Mouse (Mus musculus) liver, embryonic 16.5 days (tissue): ENCODE measurements around the gene Myo10. TPM values are rescaled to one million over a fixed set of nuclear protein-coding genes. Genes with fewer than 3 reads are reported as not detected.
A peak's percentile ranks its signal among the peaks of the same experiment; 100 is the strongest.
"Not testable (repeated sequence)": the region's sequence is repeated elsewhere in the genome, so short reads cannot be mapped to it uniquely, and the experiment has no call there.

Experiments
- ATAC-seq: fragments of 200-750 bp; cut with Nextera tagmentation; 2 replicates; pipeline ENCODE4 v1.8.0; 2017; ENCODE audit warnings: low read depth, mild to moderate bottlenecking, moderate number of reproducible peaks, moderate library complexity
- H3K27ac ChIP-seq: fragments of 300-500 bp; sonication (generic); 2 replicates; pipeline ENCODE4 v1.5.1; 2014; ENCODE audit warnings: mild to moderate bottlenecking, low read length
- H3K27me3 ChIP-seq: fragments of 300-500 bp; sonication (generic); 2 replicates; pipeline ENCODE4 v1.6.1; 2014; ENCODE audit warnings: low read depth, low read length, mixed read lengths; ENCODE audit not compliant: control insufficient read depth, insufficient read depth
- H3K36me3 ChIP-seq: fragments of 300-500 bp; sonication (generic); 2 replicates; pipeline ENCODE4 v1.6.1; 2014; ENCODE audit warnings: mild to moderate bottlenecking; ENCODE audit not compliant: control insufficient read depth, insufficient read depth
- H3K4me1 ChIP-seq: fragments of 300-500 bp; sonication (generic); 2 replicates; pipeline ENCODE4 v1.6.1; 2014; ENCODE audit warnings: low read depth, low read length, mixed read lengths; ENCODE audit not compliant: control insufficient read depth
- H3K4me2 ChIP-seq: fragments of 300-500 bp; sonication (generic); 2 replicates; pipeline ENCODE4 v1.6.1; 2014; ENCODE audit warnings: low read depth, low read length, mixed read lengths
- H3K4me3 ChIP-seq: fragments of 300-500 bp; sonication (generic); 2 replicates; pipeline ENCODE4 v1.5.1; 2014; ENCODE audit warnings: low read depth, mild to moderate bottlenecking, low read length
- H3K9ac ChIP-seq: fragments of 300-500 bp; sonication (generic); 2 replicates; pipeline ENCODE4 v1.6.1; 2014; ENCODE audit warnings: low read depth, low read length
- H3K9me3 ChIP-seq: fragments of 300-500 bp; sonication (generic); replicated peaks from 2 replicates; pipeline ENCODE4 v1.6.1; 2016; ENCODE audit warnings: low read length; ENCODE audit not compliant: control insufficient read depth
- WGBS: fragments of 180-500 bp; shearing (Covaris S2); extraction: QIAGEN DNeasy Blood & Tissue Kit; methylation state at CpG from one replicate; pipeline ENCODE4 v1.1.7; 2014; ENCODE audit not compliant: insufficient replicate concordance; 5-methylcytosine and 5-hydroxymethylcytosine counted together
- polyA plus RNA-seq: library from polyadenylated mRNA; unstranded; fragments of >200 nt; fragmentation: Nextera tagmentation; extraction: Ambion mirVana; gene quantifications from 2 replicates; pipeline ENCODE4 v1.2.1, GENCODE M21; 2015

Gene Myo10
- polyA plus RNA-seq, 1 experiment from 2014 or later = 4.5 TPM

- ATAC-seq = no peak
- Histone ChIP-seq H3K4me2 (no peak overlapping the region), H3K4me3 (no peak overlapping the region), H3K27ac (peak overlapping the region; percentile 59), H3K36me3 (no peaks in the 10 kb centered on the region), H3K9me3 (no peaks in the 10 kb centered on the region), H3K27me3 (no peaks in the 10 kb centered on the region), H3K4me1 (peaks cover 3% of the 10 kb centered on the region; the same call in 1 of the 2 replicates), H3K9ac (no peak overlapping the region)
- 60% methylated on average over 11 of the region's 11 CpGs for WGBS
These were observed 93.7 kb downstream of the Myo10 start for GRCm38 (mm10) chr15:25715996-25716395.

DNA sequence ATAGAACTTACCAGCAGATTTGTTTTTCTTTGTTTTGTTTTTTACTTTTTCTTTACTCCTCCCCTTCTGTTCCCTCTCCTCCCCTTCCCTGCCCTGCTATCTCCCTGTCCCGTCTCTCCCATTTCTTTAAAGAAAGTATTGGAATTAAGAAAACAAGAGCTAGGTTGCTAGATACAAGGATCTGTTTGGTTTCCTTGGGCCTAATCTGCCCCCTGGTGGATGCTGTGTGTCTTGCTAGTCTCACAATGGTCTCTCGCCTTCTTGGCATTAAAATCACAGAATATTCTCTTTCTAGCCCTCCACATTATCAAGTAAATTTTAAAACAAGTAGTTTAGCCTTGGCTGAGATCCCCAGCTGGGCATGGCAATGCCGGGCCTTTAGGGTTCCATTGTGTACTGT, 94.7 kb downstream of the Myo10 start:
- Histone ChIP-seq H3K9me3 (no peaks in the 10 kb centered on the region), H3K9ac (no peak overlapping the region), H3K27ac (no peak overlapping the region), H3K36me3 (no peaks in the 10 kb centered on the region), H3K4me2 (no peak overlapping the region), H3K4me1 (peaks cover 3% of the 10 kb centered on the region; the same call in 1 of the 2 replicates), H3K4me3 (no peak overlapping the region), H3K27me3 (no peaks in the 10 kb centered on the region)
- no peak for ATAC-seq
- 29% methylated on average over 3 of the region's 3 CpGs for WGBS

- ATAC-seq, H3K9me3 ChIP-seq: not testable (repeated sequence)
These were observed 95.8 kb downstream of the Myo10 start for GRCm38 (mm10) chr15:25718104-25718503.

DNA sequence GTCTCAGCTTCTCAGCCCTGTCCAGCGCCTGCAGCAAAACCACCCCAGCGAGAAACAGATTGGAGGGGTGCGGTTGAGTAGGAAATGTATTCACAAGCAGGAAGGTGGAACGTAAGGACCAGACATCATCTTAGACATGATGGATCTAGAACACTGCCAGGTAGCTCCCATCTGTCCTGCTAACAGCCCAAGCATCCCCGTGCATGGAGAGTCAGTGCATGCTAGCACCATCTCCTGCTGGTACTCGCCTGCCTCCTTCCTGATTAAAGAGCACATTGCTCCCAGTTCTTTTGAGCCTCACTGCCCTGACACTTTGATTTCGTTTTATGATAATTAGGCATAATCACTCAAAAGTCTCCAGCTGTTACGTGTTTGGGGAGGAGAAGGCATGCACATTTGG, 96.9 kb downstream of the Myo10 start:
- no peak overlapping the region for H3K9ac ChIP-seq
- no peaks in the 10 kb centered on the region for H3K36me3 ChIP-seq
- no peak for ATAC-seq
- H3K9me3 ChIP-seq = no peaks in the 10 kb centered on the region
- no peak overlapping the region for H3K27ac ChIP-seq
- no peak overlapping the region for H3K4me2 ChIP-seq
- H3K4me1 ChIP-seq = peaks cover 3% of the 10 kb centered on the region; the same call in 1 of the 2 replicates
- H3K27me3 ChIP-seq = no peaks in the 10 kb centered on the region
- 75% methylated on average over 8 of the region's 8 CpGs for WGBS
- H3K4me3 ChIP-seq = no peak overlapping the region

More at GRCm38 (mm10) chr15:25718104-25718503, 95.8 kb downstream of the Myo10 start:
- WGBS = 73% methylated on average over 1 of the region's 4 CpGs
- not testable (repeated sequence) for H3K27ac ChIP-seq, H3K4me1 ChIP-seq, H3K36me3 ChIP-seq, H3K4me3 ChIP-seq, H3K27me3 ChIP-seq, H3K9ac ChIP-seq, H3K4me2 ChIP-seq

- H3K4me1 ChIP-seq = peaks cover 3% of the 10 kb centered on the region; the same call in 1 of the 2 replicates
- H3K9me3 ChIP-seq = no peaks in the 10 kb centered on the region
- H3K4me2 ChIP-seq = no peak overlapping the region
- H3K27me3 ChIP-seq = no peaks in the 10 kb centered on the region
- no peak overlapping the region for H3K27ac ChIP-seq
- H3K9ac ChIP-seq = no peak overlapping the region
- H3K4me3 ChIP-seq = no peak overlapping the region
- WGBS = 66% methylated on average over 6 of the region's 6 CpGs
- no peak for ATAC-seq
- H3K36me3 ChIP-seq = no peaks in the 10 kb centered on the region
These were observed 97.9 kb downstream of the Myo10 start for GRCm38 (mm10) chr15:25720263-25720662.

DNA sequence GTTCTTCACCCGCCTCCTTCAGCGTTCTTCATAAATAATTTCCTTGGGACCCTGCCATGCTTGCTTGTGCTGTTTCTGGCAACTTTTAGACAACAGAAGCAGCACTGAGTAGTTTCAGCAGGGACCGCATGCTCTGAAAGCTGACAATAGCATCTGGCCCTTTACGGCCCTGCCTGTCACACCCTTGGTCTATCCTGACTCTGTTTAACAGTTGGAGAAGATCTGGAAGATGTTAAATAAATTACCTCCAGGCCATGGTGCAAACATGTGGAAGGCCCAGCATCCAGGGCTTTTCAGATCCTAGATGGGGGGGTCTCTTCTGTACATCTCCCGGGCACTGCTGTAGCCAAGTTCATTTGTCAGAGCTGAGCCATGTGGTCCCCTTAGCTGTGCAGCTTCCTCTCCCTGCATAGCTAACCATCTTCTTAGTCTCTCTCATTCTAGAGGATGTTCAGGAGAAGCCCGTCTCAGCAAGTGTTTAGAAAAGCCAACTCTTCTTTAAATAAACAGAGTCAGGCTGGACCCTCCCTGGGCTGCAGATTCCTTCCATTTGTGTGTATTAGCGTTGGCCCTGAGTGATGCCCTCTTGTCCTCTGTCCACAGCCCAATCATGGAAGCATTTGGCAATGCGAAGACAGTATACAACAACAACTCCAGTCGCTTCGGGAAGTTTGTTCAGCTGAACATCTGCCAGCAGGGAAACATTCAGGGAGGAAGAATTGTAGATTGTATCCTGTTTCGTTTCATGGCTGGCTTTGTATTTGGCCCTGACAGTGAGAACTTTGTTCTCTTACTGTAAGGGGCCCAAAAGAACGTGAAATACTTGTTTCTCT, 101.2 kb downstream of the Myo10 start:
- no peaks in the 10 kb centered on the region for H3K27me3 ChIP-seq
- no peak overlapping the region for H3K9ac ChIP-seq
- H3K4me3 ChIP-seq = no peak overlapping the region
- no peak overlapping the region for H3K4me2 ChIP-seq
- WGBS = 68% methylated on average over 12 of the region's 12 CpGs
- H3K27ac ChIP-seq = no peak overlapping the region
- no peaks in the 10 kb centered on the region for H3K36me3 ChIP-seq
- H3K4me1 ChIP-seq = no peaks in the 10 kb centered on the region
- no peak; the same call in 1 of the 2 replicates for ATAC-seq
- no peaks in the 10 kb centered on the region for H3K9me3 ChIP-seq

- Histone ChIP-seq H3K9ac (no peak overlapping the region), H3K36me3 (no peaks in the 10 kb centered on the region), H3K27me3 (no peaks in the 10 kb centered on the region), H3K9me3 (no peaks in the 10 kb centered on the region), H3K4me1 (no peaks in the 10 kb centered on the region), H3K4me3 (no peak overlapping the region), H3K27ac (no peak overlapping the region), H3K4me2 (no peak overlapping the region)
- WGBS = 69% methylated on average over 6 of the region's 6 CpGs
- ATAC-seq = no peak
These were observed 102.2 kb downstream of the Myo10 start for GRCm38 (mm10) chr15:25724549-25724948.

- no peak for ATAC-seq
- Histone ChIP-seq H3K4me1 (no peaks in the 10 kb centered on the region), H3K9ac (no peak overlapping the region), H3K4me3 (no peak overlapping the region), H3K9me3 (no peaks in the 10 kb centered on the region), H3K36me3 (no peaks in the 10 kb centered on the region), H3K4me2 (no peak overlapping the region), H3K27ac (no peak overlapping the region), H3K27me3 (no peaks in the 10 kb centered on the region)
- WGBS = 56% methylated on average over 5 of the region's 5 CpGs
These were observed 104.5 kb downstream of the Myo10 start for GRCm38 (mm10) chr15:25726814-25727213.

- no peak overlapping the region for H3K4me3 ChIP-seq
- ATAC-seq = no peak
- H3K9me3 ChIP-seq = no peaks in the 10 kb centered on the region
- H3K4me2 ChIP-seq = no peak overlapping the region
- H3K36me3 ChIP-seq = no peaks in the 10 kb centered on the region
- no peak overlapping the region for H3K9ac ChIP-seq
- 65% methylated on average over 4 of the region's 4 CpGs for WGBS
- no peak overlapping the region for H3K27ac ChIP-seq
- no peaks in the 10 kb centered on the region for H3K27me3 ChIP-seq
- H3K4me1 ChIP-seq = no peaks in the 10 kb centered on the region
These were observed 106.2 kb downstream of the Myo10 start for GRCm38 (mm10) chr15:25728501-25728900.
